Mouse (Mus musculus) gastrocnemius, adult 18-20 months (tissue): ENCODE data around the gene Fbn1. TPM values are rescaled to one million over a fixed set of nuclear protein-coding genes. Genes with fewer than 3 reads are reported as not detected.

Source experiments
- DNase-seq: peaks from one replicate; pipeline ENCODE4 v3.0.0; 2021; ENCODE audit warnings: low spot score
- total RNA-seq, 2 experiments: library from RNA; stranded (reverse); gene quantifications; 2 replicates each; pipeline ENCODE4 v1.2.3; 2021

Gene Fbn1
- total RNA-seq, 2 experiments from 2014 or later: 27.7 to 33.8 TPM

DNA sequence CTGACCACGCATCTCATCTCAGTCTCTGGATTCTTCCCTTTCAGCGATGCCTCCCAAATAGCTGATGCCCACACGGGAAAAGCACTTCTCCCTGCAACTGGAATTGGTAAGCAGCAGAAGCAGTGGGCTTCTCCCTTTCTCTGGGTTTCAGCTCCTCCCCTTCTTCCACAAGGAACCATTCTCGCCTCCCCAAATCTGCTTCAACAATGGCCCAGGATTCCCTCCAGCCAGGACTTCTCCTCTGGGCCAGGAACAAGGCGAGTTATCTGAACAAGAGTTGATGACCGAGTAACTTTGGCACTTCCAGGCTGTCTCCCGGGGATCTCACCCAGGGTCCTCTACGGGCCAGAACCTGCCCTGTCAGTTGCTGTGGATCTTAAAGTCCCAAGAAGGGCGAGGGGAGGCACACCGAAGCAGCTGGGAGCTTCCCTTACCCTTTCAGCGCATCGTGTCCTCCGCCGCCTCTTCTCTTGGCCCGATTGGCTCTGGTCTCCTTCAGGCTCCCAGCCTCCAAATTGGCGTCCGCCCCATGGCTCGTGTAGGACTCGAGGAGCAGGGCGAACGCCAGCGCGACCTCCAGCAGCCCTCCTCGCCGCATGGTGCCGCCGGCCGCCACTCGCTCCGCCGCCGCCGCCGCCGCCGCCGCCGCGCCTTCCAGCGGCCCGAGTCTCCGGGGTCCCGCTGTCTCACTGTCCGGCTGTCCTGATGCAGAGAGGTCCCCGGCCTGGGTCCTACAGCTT lies 2.6 kb downstream of the Fbn1 start, which contains the start of gene Gm9913:
Gm9913 (plus strand) TSS at position 84 of the 740 bp plus-strand sequence.
- peak; percentile 53 for DNase-seq

DNA sequence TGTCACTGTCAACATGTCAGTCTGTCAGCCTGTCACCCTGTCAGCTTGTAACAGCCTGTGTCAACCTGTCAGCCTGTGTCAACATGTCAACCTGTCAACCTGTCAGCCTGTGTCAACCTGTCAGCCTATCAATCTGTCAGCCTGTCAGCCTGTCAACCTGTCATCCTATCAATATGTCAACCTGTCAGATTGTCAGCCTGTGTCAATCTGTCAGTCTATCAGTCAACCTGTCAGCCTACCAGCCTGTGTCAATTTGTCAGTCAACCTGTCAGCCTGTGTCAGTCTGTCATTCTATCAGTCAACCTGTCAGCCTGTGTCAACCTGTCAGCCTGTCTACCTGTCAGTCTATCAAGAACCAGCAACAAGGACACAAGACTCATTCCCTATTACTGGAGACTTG lies 6.3 kb downstream of the Fbn1 start:
- no peak for DNase-seq

DNA sequence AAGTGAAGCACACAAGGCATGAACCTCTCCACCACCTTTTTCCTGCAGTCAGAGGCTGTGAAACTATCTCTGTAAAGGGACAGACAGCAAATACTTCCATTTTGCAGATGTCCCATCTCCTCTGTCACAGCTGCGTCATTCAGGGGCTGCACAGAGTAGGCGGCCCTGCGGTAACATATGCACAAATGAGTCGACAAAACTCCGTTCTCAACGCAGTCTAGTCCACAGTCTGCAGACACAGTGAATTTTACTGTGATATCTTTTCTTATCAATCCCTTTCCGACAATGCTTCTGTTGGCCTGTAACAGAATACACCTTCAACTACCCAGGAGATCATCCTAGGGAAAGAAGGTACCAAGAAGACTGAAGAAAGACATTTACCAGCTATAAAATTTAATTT lies 9.6 kb downstream of the Fbn1 start:
- no peak for DNase-seq

DNA sequence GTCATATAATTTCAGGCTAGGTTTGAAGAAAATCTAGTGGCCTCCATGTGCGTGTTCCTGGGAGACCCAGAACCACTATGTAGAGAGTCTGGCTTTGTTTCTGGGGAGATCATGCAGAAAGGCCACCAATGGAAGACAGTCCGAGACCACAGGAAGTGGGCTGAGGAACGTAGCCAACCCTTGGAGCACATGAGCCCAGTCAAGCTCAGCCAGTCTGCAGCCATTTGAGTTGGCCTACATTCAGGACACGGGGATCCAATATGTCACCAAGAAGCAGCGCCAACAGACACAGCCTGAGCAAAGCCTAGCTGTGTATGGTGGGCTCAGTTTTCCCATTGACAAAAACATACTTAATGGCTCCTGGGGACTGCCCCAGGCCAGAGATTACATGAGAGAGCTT lies 11.1 kb downstream of the Fbn1 start:
- DNase-seq: no peak

DNA sequence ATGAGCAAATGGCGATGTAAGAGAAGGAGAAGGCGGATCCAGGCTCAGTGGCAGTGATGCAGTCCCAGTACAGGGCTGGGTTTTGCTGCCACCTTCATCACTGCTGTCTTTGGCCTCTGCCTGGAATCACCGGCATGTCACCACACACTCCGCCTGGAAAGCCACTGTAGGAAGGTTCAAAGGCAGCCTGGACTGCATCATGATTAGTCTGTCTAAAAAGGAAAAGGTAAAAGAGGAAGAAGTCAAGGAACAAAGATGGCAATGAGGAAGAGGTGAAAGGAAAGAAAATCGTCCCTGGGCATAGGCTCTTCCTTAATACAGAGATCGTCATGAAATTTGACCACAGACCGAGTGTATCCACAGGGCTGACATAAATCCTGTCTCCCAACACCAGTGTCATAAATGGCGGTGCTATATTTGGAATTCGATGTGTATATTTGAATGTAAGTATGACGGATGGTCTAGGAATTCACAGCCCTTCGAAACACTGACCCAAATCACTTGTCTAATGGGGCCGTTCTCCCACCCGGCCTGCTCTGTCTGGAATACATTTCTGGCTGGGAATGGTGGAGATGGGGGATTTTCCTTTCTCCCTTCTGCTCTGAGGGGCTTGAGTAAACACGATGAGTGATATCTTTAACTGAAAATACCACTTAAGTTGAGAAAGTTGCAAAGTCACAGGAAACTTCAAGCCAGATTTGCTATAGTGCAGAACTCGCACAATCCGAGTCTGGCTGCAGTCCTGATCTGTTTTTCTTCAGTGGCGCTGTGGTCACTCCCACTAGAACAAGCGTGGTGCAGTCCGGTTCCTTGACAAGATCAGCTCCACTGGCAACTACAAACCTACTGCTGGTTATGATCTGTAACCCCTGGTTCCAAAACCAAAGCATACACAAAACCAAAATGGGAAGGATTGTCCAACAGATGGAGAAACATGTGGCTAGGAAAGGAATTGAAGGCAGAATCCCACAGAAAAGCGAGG lies 12.7 kb downstream of the Fbn1 start:
- no peak for DNase-seq

DNA sequence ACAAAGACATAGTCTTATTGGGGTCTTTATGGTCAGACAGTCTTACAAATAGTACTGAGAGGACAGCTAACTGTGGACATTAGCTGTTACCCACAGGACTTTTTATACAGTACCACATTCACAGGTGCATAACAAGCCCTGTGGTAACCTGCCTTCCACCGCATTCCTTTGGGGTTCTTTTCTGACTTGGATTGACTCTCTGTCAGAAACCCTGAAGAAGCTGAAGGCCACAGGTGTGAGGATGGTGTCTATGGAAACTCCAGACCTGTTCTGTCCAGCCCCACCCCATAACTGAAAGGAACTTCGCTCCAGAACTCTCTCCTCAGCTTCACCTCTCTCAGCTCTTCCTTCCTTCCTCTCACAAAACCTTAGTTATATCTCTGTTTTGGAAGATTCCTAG lies 13.5 kb downstream of the Fbn1 start:
- no peak for DNase-seq

DNA sequence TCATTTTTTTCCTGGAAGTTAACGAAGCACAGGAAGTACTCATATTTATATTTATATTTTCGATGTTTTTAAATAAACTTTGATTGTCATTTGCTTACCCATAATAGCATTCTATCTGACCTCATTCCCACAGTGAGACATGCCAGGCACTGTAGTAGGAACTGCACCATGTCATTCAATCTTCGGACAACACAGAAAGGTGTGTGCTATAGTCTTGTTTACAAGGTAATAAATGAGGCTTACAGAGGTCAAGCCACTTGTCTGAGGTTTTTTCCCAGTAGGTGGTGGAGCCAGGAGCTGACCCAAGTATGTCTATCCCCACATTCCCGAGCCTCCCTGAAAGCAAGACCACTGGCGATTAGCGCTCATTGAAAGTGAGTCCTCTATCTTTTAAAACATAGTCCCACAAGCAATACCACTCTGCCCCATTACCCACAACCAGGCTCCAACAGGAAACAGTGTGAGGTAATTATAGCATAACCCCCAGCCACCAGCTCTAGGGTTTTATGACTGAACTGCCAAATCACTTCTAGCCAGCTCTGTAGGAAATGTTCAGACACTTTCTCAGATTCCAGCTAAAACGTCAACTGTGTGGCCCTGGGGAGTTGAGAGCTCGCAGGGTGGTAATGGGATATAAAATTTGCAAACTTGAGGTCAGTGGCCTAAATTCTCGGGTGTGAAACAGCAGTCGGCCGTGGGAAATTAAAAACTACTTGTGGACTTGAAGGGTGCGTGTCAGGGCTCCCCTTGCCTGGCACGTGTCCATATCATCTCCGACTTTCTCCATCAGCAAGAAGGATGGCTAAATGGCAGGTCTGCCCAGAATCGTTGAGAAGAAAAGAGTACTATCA lies 15.5 kb downstream of the Fbn1 start:
- DNase-seq: no peak

DNA sequence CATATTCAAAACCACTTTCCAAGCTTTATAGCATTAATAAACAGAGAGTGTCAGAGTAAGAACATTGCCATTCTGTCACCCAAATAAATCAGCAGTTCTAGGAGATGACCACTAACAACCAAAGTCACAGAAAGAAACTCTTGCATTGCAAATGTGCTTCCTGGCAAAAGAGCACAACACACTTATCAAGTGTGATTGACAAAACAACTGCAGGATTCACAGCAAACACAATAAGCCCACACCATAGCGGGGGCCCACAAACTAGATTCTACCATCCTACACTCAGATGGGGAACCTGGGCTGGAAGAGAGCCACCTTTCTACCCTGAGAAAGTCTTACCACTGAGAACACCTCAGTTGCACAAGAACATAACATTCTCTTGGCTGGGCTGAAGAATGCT lies 17.8 kb downstream of the Fbn1 start:
- DNase-seq: no peak

DNA sequence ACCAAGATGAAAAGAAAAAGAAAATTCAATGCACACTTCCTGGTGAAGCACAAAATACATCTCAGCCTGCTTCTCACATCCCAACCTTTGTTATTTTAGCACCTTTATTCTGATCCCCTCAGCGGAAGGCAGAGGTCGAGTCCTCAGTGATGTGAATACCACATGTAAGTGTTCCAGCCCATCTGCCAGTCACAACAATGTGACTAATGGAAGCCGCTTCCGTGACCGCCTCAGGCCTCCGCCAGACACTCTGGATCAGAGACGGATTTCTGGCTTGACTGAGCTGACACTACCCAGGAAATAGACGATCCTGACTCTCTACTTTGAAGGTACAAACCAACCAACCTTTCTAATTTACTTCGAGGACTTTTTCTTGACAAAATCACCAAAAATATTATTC lies 22.9 kb downstream of the Fbn1 start:
- no peak for DNase-seq

DNA sequence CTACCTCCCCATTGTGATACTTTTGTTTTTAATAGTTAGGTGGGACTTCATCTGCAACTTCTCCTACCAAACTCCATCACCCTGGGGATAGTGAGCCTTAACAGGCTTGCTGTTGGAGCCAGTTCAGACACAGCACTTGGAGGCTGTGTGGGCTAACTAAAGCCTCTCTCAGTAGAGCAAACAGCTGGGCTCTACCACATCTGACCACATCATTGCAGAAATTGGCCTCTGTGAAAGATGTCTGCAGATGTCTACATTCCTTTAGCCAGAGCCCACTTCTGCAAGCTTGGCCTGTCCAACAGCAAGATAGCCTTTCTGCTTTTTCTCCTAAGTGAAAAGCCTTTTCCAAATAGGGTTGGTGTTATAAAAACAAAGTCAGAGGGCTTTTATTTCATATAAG lies 23.6 kb downstream of the Fbn1 start:
- DNase-seq: peak; percentile 45

DNA sequence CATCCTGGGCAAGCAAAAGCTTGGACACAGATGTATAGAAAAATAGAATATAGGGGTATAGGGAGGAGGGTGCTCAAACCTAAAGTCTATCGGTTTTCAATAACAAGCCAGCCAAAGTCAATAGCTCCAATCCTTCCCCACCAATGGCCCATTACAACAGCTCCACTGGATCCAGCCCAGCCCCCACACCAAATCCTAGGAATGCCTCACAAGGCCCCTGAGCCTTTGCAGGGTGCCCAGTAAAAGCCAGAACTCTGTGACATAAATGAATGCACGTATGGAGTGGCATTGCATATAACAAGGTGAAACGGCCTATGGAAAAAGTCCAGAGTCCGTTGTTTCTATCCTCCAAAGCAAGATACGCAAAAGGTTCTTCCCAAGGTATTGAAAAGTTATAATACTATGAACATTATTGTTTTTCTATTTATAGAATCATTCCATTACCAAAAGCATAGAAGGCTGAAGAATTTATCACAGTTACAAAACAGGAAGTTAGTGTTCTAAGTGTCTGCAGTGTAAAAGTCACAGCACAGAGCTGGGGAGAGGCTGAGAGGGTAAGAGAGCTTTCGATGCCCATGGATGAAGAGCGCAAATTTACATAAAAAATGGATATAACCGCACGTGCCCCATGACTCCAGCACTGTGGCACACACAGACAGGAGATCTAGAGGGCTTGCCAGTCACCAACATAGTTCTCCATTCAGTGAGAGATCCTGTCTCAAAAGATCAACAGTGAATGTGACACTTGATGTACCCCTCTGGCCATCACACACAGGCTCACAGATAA lies 26.1 kb downstream of the Fbn1 start:
- DNase-seq: no peak

DNA sequence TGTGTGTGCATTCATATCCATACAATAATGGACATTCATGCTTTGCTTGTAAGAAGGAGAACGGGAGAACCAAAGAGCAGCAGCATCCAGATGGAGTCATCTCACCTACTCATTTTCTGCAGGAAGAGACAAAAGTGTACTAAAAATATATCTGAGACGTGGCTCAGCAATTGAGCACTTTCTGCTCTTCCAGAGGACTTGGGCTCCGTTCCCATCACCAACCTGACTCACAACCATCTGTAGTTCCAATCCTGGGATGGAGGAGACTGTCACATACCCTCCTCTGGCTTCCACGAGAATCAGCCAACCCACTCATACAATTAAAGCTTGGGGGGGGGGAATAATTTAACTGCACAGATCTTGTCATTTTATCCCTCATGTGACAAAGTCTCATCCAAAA lies 26.7 kb downstream of the Fbn1 start:
- DNase-seq: no peak

DNA sequence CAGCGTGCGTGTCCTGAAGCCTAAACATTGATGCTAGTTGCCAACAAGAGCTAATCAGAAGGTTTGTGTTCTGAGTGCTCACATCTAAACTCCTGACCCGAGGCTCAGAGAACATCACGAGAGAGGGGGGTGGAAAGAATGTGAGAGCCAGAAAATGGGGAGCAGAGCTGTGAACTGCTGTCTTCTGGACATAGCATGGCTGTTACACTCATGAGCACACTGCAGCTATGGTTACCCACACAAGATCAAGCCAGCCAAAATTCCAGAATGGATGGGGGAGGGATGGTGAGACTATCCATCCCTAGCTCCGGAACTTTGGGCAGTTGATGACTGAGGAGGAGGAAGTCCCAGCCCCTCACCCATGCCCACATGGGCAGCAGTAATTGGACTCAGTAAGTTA lies 27.7 kb downstream of the Fbn1 start:
- no peak for DNase-seq

DNA sequence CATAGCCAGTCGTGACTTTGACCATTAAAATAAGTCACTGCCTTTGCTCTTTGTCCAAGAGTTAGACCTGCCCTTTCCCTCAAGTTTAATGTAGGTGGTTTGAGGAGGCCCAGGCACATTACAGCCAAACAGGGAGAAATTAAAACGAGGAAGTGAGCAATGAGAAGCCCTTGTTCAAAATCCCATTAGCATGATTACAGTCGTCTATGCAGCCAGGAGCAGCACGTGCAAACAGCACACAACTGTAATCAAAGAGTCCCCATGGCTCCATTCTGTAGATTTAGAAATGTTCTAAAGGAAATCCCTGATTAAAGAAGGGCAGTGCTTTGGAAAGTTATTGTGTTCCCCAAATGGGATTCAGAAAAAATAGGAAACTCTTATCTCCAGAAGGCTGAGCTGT lies 29.1 kb downstream of the Fbn1 start:
- DNase-seq: no peak

DNA sequence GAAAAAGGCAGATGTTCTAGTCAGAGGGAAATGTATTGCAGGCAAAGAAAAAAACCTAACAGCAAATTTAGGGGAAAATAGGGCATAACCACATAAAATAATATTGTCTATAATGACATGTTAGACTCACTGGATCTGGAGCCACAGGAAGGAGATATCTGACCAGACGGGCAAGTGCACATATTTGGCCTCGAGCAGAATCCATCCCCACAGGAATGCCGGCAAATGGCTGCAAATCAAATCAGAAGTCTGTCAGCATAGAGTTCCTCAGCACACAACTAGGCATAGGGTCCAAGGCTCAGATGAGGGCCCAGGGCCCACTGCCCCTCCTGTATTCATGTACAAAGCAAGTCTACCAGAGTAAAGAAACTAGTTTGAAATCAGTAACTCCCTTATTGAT lies 30.4 kb downstream of the Fbn1 start:
- DNase-seq: no peak

DNA sequence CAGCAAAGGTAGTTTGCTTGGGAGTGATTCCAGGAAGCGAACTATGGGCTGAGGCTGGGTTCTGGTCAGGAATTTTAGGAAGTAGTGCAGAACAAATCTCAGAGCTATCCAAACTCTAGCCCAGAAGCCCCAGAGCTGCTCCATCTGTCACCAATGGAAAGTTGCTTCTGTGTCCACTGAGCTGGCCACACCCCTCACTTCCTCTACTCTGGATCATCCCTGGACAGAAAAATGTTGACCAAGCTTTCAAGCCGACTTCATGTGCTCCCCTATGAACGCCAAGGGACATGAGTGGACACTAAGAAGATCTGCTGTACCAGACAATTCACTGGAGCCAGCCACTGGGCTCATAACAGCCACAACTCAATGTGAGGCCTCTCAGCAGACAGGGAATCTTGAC lies 31.6 kb downstream of the Fbn1 start:
- no peak for DNase-seq

DNA sequence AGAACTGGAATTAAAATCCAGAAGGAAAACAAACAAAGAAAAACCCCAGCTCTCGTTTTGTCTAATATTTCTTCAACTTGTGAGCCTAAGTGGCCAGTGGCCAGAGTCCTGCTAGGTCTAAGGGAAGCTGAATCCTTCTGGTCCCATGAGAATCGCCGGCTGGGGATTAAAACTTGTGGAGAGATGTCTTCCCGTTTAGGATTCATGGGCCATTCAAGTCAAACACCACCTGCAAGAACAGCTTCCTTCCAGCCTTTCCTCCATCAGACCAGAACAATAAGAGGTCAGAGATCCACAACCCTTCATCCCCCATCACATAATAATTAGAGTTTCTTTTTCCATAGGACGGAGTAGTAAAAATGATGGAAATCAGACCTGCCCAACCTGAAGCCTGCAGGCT lies 33.1 kb downstream of the Fbn1 start:
- no peak for DNase-seq

DNA sequence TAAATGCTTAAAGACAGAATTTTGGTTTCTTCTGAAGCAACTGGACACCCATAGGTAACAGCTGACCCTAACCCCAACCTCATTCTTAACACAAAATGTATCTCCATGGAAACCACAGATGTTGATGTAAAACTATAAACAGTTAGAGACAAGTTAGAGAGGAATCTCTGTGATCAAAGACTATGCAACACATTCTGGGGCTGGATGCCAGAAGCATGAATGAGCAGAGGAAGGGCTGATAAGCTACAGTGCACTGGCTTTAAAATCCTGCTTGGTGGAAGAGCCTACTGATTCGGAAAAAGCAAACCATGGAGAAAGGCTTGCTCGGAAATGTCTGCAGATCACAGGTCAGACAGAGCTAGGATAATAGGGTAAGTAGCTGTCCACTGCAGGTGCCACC lies 34.6 kb downstream of the Fbn1 start:
- DNase-seq: no peak

DNA sequence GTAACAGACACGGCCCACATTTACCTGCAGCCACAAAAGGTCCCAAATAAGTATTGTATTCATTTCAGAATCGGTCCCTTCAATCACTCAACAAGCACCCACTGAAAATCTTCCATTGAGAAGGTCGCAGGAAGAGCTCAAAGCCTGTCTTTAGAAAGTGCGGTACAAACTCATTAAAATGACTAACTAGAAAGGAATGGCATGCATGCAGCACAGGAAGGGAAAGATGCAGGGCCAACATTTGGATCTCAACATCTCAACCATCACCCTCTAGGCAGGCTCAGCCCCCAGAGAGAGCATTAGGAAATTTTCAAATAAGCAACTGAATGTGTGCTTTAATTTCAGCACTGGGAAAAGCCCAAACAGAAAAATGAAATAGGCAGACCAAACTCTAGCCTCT lies 36.1 kb downstream of the Fbn1 start:
- DNase-seq: no peak

DNA sequence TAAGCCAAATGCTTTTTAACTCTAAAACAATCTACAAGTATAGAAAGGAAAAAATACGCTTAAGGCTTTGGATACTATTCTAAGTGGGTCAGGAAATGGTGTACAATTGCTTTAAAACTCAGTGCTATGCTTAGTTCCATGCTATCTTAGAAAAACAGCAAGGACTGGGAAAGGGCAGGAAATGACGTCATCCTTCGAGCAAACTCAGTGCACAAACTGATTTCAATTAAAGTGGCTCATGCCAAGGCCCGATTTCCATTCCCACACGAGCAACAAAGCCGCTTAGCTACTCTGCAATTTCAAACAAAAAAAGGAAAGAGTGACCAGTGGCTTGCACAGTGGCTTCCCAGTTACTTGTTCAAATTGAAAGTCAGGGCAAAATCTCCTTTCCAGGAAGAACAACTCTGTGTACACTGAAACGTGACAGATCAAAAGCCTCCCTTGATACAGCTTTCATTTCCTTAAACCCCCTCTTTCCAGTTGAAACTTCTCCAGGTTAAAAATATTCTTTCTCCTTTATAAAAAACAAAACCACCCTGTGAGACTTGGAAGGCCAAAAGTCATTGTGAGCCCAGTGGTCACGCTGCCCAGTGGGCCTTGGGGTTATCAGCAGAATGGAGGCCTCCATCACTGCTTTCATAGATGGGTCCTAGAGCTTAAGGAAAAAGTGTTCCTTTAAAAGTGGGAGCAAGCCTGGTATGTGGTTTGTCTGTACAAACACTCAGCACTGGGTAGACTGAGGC lies 37.1 kb downstream of the Fbn1 start:
- DNase-seq: peak; percentile 54
